Mouse (Mus musculus): ENCODE data around the gene Smad3. TPM values are rescaled to one million over a fixed set of nuclear protein-coding genes. Genes with fewer than 3 reads are reported as not detected.

Smad3 gene
- polyA plus RNA-seq, 1 experiment from 2014 or later: 9.7 TPM

Other genes starting within 250 kb of the Smad3 start
- 0.11 TPM in 1 of 2 replicates, not detected in the other for gene Iqch, start 155.5 kb downstream of the Smad3 start, polyA plus RNA-seq (2014; fragmentation: Nextera tagmentation; extraction: Ambion mirVana)
- gene Aagab, start 155.3 kb downstream of the Smad3 start, polyA plus RNA-seq (2014; fragmentation: Nextera tagmentation; extraction: Ambion mirVana): 20.9 and 25.9 TPM in 2 replicates